Mouse (Mus musculus) spleen, adult 18-20 months (tissue): ENCODE data around the gene Exosc2.
"Not testable (repeated sequence)": the region's sequence is repeated elsewhere in the genome, so short reads cannot be mapped to it uniquely, and the experiment has no call there.

Experiments
- DNase-seq, 2 experiments: peaks; one replicate each; pipeline ENCODE4 v3.0.0; 2022; ENCODE audit warnings: mixed read lengths in 2 of 2

The Exosc2 gene

DNA sequence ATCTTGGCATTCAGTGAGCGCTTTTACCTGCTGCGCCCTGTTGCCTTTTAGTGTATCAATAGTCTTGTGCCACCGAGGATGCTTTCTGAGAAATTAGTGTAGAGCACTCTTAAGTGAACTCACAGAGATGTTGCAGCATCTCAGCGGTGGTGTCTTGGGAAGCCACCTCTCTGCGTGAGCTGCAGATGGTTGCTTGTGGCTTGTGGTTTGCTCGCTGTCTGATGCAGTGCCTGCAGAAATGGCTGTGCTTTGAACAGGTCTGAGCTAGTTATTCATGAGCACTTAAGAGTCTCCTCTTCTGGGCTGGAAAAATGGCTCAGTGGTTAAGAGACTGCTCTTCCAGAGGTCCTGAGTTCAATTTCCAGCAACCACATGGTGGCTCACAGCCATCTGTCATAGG, 8.1 kb downstream of the Exosc2 start:
- DNase-seq, result no peak

- not testable (repeated sequence) for DNase-seq
Measured at GRCm38 (mm10) chr2:31681051-31681707, 10.7 kb downstream of the Exosc2 start.

GRCm38 (mm10) chr2:31681731-31682235, 11.3 kb downstream of the Exosc2 start:
- no peak for DNase-seq

- DNase-seq, result peak in 1 of 2 experiments; percentile 62
Measured at GRCm38 (mm10) chr2:31683666-31684065, 13.2 kb downstream of the Exosc2 start.

DNA sequence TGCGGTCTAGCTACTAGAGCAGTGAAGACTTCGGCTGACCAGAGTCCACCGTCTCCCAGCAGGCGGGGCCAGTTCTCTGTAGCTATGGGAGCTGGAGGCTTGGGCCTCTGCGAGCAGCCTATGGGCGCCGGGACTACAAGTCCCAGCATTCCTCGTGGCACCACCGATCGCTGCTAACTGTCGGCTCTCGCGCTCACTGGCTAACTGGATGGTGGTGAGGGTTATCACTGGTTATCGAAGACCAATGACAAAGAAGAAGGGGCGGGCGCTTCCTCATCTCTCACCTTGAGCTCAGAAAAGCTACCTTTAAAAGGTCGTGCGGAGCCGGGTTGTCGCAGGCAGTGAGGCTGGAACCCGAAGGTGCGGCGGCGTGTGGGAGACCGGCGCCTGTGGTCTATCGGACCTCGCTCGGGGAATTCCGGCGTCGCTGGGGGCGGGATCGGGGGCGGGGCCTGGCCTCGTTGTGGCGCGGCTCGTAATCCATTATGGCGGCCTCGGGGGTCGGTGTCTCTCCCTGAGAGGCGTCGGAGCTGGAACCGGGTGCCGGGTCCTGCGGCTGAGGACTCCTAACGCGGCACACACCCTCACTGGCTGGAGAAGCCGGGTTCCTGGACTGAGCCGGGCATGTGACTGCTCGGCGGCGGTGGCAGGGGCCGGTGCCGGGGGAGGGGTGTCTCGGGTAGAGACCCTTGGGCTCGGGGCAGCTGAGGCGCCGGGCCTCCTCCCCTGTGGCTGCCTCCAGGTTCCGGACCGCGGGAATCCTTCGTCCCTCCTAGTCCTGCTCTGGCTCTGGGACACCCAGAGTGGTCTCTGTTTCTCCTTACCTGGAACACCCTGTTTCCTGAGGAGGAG, 17.8 kb downstream of the Exosc2 start, which contains the start of gene Abl1:
Gene Abl1, plus strand, starts transcription at position 303 of the 852 bp plus-strand sequence.
- DNase-seq, result peak; percentile 82 to 87

DNA sequence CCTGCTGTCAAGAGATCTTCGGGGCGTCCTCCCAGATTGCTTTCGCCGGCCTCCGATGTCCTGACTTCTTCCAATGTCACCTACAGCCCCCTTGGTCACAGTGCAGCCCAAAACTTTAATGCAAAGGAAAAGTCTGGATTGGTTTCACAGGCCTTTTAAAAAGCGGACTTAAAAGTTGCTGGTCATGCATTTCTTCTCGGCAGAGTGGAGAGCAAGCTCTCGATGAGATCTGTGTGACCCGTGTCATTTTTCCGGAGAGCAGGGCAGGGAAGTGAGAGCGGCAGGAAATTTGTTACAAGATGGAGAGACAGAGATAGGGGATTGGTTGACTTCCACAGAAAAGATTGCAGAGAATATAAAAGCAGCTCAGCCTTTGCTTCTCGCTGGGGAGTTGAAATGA, 18.5 kb downstream of the Exosc2 start:
- no peak for DNase-seq

DNA sequence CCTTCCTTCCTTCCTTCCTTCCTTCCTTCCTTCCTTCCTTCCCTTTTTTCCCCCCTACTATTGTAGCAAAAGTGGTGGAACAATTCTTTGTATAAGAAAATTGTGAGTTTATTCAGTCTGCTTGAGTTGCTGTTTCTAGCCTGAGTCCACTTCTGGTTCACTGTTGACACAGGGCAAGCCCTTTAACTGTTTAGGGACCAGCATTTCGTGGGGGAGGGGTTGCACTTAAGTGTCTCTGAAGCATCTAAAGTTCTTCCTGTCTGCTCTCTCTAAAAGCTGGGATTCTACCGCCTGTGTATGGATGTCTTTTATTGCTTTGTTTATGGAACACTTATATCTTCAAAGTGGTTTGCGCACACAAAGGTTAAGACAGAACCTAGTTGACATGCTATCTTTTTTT, 19.5 kb downstream of the Exosc2 start:
- DNase-seq, result no peak

DNA sequence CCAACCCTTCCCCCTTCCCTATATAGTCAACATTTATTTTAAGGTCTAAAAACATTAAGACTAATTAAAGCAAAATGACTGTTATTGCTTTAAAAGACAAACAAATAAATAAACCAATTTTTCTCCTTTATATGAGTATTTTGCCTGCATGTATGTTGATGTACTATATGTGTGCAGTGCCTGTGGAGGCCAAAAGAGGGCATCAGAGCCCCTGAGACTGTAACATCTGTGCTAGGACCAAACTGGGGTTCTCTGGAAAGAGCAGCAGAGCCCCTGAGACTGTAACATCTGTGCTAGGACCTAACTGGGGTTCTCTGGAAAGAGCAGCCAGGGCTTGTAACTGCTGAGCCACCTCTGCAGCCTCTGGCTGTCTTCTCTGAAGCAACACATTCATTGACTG, 27.7 kb downstream of the Exosc2 start:
- no peak for DNase-seq

GRCm38 (mm10) chr2:31700545-31701446, 30.3 kb downstream of the Exosc2 start:
- no peak for DNase-seq

- DNase-seq, result no peak
Measured at GRCm38 (mm10) chr2:31703226-31703625, 32.7 kb downstream of the Exosc2 start.

GRCm38 (mm10) chr2:31705914-31706313, 35.4 kb downstream of the Exosc2 start:
- no peak for DNase-seq

DNA sequence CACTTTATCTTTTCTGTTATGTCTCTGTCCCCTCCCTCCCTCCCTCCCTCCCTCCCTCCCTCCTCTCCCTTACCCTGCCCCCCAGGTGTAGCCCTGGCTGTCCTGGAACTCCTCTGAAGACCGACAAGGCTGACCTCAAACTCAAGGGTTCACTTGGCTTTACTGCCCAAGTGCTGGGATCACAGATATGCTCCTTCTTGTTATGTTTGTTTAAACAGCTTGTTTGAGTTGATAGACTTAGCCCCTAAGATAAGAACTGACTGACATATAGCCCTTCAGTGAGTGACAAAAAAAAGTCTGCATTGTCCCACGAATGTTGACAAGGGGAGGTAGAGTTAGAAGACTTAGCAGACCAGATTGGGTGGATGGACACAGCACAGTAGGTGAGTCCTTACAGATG, 36.0 kb downstream of the Exosc2 start:
- DNase-seq, result no peak

GRCm38 (mm10) chr2:31712716-31713115, 42.2 kb downstream of the Exosc2 start:
- DNase-seq, result no peak

GRCm38 (mm10) chr2:31713813-31714212, 43.3 kb downstream of the Exosc2 start:
- no peak for DNase-seq

GRCm38 (mm10) chr2:31714780-31715179, 44.3 kb downstream of the Exosc2 start:
- no peak for DNase-seq

- no peak for DNase-seq
Measured at GRCm38 (mm10) chr2:31715985-31716384, 45.5 kb downstream of the Exosc2 start.

- no peak for DNase-seq
Measured at GRCm38 (mm10) chr2:31719202-31719880, 48.8 kb downstream of the Exosc2 start.

GRCm38 (mm10) chr2:31719944-31720343, 49.4 kb downstream of the Exosc2 start:
- no peak for DNase-seq

DNA sequence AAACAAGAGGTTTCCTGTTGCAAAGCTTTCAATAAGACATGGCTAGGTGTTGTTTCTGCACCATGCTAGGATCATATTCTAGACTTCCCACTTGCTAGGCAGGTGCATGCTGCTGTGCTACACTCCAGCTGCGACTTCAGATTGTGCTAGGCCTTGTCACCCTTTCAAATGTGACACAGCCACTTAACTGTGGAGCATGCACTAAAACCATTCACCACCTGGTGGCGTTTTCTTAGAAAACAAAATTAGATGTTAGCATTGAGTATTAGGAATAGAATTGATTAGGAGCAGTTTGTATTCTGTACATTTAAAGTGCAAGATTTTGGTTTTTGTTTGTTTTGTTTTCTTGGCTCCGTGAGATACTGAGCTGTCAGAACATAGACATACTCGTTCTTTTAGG, 50.3 kb downstream of the Exosc2 start:
- DNase-seq, result peak in 1 of 2 experiments; percentile 8

DNA sequence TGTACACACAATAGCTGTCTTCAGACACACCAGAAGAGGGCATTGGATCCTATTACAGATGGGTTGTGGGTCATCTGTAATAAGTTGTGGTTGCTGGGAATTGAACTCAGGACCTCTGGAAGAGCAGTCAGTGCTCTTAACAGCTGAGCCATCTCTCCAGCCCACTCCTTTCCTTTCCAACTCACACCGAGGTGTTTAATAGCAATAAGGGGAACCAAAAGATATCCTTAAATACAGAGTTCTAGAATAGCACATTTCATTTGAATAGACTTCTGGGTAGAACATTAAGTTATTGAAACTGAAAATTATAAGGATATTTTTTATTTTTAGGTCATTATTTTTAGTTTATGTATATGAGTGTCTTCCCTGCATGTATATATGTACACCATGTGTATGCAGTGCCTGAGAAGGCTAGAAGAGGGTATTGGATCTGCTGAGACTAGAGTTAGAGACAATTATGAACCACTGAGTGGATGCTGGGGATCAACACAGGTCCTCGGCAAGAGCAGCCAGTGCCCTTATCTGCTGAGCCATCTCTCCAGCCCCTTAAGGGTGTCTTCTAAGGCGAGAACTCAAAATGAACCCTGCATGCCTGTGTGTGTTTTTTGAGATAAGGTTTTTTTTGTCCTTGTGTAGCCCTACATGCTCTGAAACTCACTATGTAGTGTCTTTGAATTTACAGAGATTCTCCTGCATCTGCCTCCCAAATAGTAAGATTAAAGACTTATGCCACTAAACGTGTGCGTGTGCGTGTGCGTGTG, 54.4 kb downstream of the Exosc2 start:
- no peak for DNase-seq

GRCm38 (mm10) chr2:31727576-31728277, 57.2 kb downstream of the Exosc2 start:
- no peak for DNase-seq
